Mouse (Mus musculus) midbrain, embryonic 14.5 days (tissue): Measurements from ENCODE around the gene Gm18596. TPM values are rescaled to one million over a fixed set of nuclear protein-coding genes. Genes with fewer than 3 reads are reported as not detected.
A peak's percentile ranks its signal among the peaks of the same experiment; 100 is the strongest.
"Not testable (repeated sequence)": the region's sequence is repeated elsewhere in the genome, so short reads cannot be mapped to it uniquely, and the experiment has no call there.

Experiments used
- ATAC-seq: fragments of 200-750 bp; cut with Nextera tagmentation; 2 replicates; pipeline ENCODE4 v1.8.0; 2017; ENCODE audit warnings: moderate number of reproducible peaks, moderate library complexity; ENCODE audit not compliant: low FRiP score, low TSS enrichment
- DNase-seq: peaks from one replicate; pipeline ENCODE4 v3.0.0-alpha.2; 2015
- H3K27ac ChIP-seq: fragments of 300-500 bp; sonication (generic); replicated peaks from 2 replicates; pipeline ENCODE4 v1.5.1; 2014; ENCODE audit warnings: mild to moderate bottlenecking, low read depth, low read length, moderate library complexity
- H3K27me3 ChIP-seq: fragments of 300-500 bp; sonication (generic); 2 replicates; pipeline ENCODE4 v1.6.1; 2014; ENCODE audit warnings: low read length, control low read depth, mixed read lengths; ENCODE audit not compliant: control insufficient read depth, insufficient read depth
- H3K36me3 ChIP-seq: fragments of 300-500 bp; sonication (generic); 2 replicates; pipeline ENCODE4 v1.6.1; 2014; ENCODE audit warnings: low read length, control low read depth; ENCODE audit not compliant: control insufficient read depth, insufficient read depth
- H3K4me1 ChIP-seq: fragments of 300-500 bp; sonication (generic); 2 replicates; pipeline ENCODE4 v1.6.1; 2014; ENCODE audit warnings: mild to moderate bottlenecking, antibody characterized with exemption, low read length, control low read depth; ENCODE audit not compliant: control insufficient read depth, insufficient read depth
- H3K4me2 ChIP-seq: fragments of 300-500 bp; sonication (generic); 2 replicates; pipeline ENCODE4 v1.6.1; 2014; ENCODE audit warnings: mild to moderate bottlenecking, low read length, moderate library complexity
- H3K4me3 ChIP-seq: fragments of 300-500 bp; sonication (generic); replicated peaks from 2 replicates; pipeline ENCODE4 v1.5.1; 2014; ENCODE audit warnings: low read depth, low read length
- H3K9ac ChIP-seq: fragments of 300-500 bp; sonication (generic); replicated peaks from 2 replicates; pipeline ENCODE4 v1.6.1; 2014; ENCODE audit warnings: mild to moderate bottlenecking, low read length, moderate library complexity
- H3K9me3 ChIP-seq: fragments of 300-500 bp; sonication (generic); 2 replicates; pipeline ENCODE4 v1.6.1; 2016; ENCODE audit warnings: low read length, control low read depth, mixed read lengths; ENCODE audit not compliant: control insufficient read depth
- WGBS: fragments of 180-500 bp; shearing (Covaris S2); extraction: QIAGEN DNeasy Blood & Tissue Kit; methylation state at CpG from one replicate; pipeline ENCODE4 v1.1.7; 2014; 5-methylcytosine and 5-hydroxymethylcytosine counted together
- polyA plus RNA-seq: library from polyadenylated mRNA; unstranded; fragments of >200 nt; fragmentation: Nextera tagmentation; extraction: Ambion mirVana; gene quantifications from 2 replicates; pipeline ENCODE4 v1.2.1, GENCODE M21; 2014

Gene Gm18596
- polyA plus RNA-seq, 1 experiment from 2014 or later = not detected

DNA sequence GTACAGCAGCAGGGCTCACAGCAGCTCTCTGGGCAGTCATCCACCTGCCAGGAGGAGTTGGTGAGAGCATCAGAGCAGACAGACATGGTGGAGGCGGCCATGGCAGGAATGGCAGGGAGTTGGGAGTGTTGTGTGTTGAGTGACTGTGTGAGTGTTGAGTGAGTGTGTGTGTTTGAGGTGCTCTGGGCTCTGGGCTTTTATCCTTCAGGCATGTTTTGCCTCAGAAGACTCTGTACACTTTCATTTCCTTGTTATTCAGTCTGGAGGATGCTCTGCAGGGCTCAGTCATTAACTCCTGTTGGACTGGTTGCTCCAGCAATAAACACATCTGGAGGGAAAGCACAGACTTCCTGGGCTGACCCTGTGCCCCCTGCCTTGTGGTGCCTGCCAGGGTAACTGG lies 17.1 kb upstream of the Gm18596 start, which contains the start of gene Gm3233:
Gene Gm3233, minus strand, starts transcription at position 101 of the 400 bp plus-strand sequence.
- ATAC-seq, H3K27ac ChIP-seq, H3K9me3 ChIP-seq, H3K9ac ChIP-seq, H3K27me3 ChIP-seq, H3K36me3 ChIP-seq, H3K4me1 ChIP-seq, H3K4me3 ChIP-seq, H3K4me2 ChIP-seq, DNase-seq: not testable (repeated sequence)
- WGBS = no CpG with 5 or more reads among the region's 1 CpGs

DNA sequence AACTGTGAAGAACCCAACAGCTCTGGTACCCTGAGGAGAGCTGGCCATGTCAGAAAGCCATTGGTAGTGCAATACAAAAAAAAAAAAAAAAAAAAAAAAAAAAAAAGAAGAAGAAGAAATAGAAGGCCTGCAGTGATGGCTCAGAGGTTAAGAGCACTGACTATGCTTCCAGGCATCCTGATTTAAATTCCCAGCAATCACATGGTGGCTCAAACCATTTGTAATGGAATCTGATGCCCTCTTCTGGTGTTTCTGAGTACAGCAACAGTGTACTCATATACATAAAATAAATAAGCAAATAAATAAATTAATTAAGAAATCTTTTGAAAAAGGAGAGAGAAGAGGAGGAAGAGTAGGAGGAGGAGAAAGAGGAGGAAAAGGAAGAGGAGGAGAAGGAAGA lies 11.0 kb upstream of the Gm18596 start:
- DNase-seq (no peak), ATAC-seq (no peak)
- Histone ChIP-seq H3K9ac (no peak overlapping the region), H3K9me3 (no peaks in the 10 kb centered on the region), H3K27me3 (no peaks in the 10 kb centered on the region), H3K4me3 (no peak overlapping the region), H3K36me3 (no peaks in the 10 kb centered on the region), H3K27ac (no peak overlapping the region), H3K4me1 (no peaks in the 10 kb centered on the region), H3K4me2 (no peak overlapping the region)

DNA sequence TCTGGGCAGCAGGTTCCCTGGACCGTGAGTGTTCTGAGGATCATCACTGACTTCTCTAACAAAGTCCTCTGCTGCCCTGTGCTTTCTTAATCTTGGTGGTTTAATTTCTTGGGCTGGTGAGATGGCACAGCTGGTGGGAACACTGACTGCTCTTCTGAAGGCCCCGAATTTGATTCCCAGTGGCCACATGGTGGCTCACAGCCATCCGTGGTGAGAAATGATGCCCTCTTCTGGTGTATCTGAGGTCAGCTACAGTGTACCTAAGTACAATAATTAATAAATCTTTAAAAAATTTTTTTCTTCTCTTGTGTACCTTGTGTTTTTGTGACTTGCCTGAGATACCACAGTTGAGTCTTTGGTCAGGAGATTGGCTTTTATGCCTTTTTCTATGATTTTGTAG lies 9.9 kb upstream of the Gm18596 start:
- not testable (repeated sequence) for H3K27me3 ChIP-seq, H3K9ac ChIP-seq, H3K27ac ChIP-seq, H3K4me2 ChIP-seq, H3K4me3 ChIP-seq, ATAC-seq, H3K36me3 ChIP-seq, H3K9me3 ChIP-seq, DNase-seq, H3K4me1 ChIP-seq
- 62% methylated on average over 3 of the region's 3 CpGs for WGBS

DNA sequence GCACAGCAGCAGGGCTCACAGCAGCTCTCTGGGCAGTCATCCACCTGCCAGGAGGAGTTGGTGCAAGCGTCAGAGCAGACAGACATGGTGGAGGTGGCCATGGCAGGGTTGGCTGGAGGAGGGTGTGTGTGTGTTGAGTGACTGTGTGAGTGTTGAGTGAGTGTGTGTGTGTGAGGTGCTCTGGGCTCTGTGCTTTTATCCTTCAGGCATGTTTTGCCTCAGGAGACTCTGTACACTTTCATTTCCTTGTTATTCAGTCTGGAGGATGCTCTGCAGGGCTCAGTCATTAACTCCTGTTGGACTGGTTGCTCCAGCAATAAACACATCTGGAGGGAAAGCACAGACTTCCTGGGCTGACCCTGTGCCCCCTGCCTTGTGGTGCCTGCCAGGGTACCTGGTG lies 8.8 kb upstream of the Gm18596 start, which contains the start of gene Gm9736:
Gene Gm9736, minus strand, starts transcription at position 101 of the 400 bp plus-strand sequence.
- not testable (repeated sequence) for DNase-seq, H3K27me3 ChIP-seq
- WGBS = 63% methylated on average over 1 of the region's 1 CpGs

DNA sequence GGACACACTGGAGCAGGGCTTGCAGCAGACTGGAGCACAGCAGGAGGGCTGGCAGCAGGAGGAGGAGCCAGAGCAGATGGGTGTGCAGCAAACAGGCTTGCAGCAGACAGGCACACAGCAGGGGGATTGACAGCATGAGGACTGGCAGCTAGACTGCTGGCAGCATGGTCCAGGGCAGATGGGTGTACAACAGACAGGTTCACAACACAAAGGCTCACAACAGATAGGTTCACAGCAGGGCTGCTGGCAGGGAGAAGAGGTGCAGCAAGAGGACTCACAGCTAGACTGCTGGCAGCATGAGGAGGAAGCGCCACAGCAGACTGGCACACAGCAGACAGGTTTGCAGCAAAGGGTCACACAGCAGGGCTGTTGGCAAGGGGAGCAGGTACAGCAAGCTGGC lies 8.2 kb upstream of the Gm18596 start:
- not testable (repeated sequence) for ATAC-seq, H3K4me2 ChIP-seq, H3K27ac ChIP-seq, H3K9ac ChIP-seq, DNase-seq, H3K4me3 ChIP-seq, H3K9me3 ChIP-seq, H3K4me1 ChIP-seq, H3K36me3 ChIP-seq, H3K27me3 ChIP-seq
- WGBS = 90% methylated on average over 1 of the region's 1 CpGs

More for the DNA sequence above, 8.8 kb upstream of the Gm18596 start, which contains the start of gene Gm9736:
- not testable (repeated sequence) for H3K9ac ChIP-seq, ATAC-seq, H3K9me3 ChIP-seq, H3K27ac ChIP-seq, H3K4me3 ChIP-seq, H3K4me2 ChIP-seq, H3K36me3 ChIP-seq, H3K4me1 ChIP-seq

DNA sequence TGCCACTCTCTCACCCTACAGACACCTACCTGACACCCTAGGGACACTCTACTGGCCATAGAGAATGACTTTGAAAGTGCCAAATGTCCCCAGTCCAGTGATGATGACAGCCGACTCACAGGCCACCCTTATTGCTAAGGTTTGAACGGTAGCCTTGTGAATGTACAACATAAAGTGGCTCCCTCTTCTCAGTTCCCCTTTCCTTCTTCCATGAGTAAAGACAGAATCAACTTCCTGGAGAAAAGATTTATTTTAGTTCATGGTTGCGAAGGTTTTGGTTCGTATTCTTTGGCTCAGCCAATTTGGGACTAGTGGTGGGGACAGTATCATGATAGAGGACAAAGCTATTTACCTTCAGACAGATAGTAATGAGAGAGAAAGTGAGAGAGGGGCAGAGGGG lies 3.5 kb downstream of the Gm18596 start:
- no peak for DNase-seq

DNA sequence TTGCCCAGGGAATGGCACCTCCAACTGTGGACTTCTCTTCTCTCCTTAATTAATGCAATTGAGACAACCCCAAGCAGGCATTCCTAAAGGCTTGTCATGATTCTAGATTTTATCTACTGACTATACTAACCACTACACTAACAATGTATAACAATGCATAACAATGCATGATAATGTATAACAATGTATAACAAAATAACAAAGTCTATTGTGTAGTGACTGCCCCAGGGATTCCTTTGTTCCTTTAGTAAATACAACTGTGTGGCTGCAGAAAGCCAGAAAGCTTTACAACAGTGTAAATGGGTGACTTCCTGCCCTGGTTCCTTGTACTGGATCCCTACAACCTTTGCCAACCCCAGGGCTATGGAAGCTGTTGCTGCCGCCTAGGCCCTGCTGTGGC lies 6.5 kb downstream of the Gm18596 start:
- DNase-seq (no peak), ATAC-seq (no peak)
- Histone ChIP-seq H3K4me2 (no peak overlapping the region), H3K27ac (no peak overlapping the region), H3K36me3 (no peaks in the 10 kb centered on the region), H3K9me3 (no peaks in the 10 kb centered on the region), H3K27me3 (no peaks in the 10 kb centered on the region), H3K4me3 (no peak overlapping the region), H3K9ac (no peak overlapping the region), H3K4me1 (no peaks in the 10 kb centered on the region)
- WGBS = 90% methylated on average over 1 of the region's 1 CpGs

More for the DNA sequence above, 3.5 kb downstream of the Gm18596 start:
- no peak overlapping the region for H3K4me3 ChIP-seq
- no peaks in the 10 kb centered on the region for H3K4me1 ChIP-seq
- ATAC-seq = no peak
- no peaks in the 10 kb centered on the region for H3K9me3 ChIP-seq
- no peak overlapping the region for H3K27ac ChIP-seq
- H3K4me2 ChIP-seq = no peak overlapping the region
- WGBS = 92% methylated on average over 4 of the region's 4 CpGs
- no peak overlapping the region for H3K9ac ChIP-seq
- H3K27me3 ChIP-seq = no peaks in the 10 kb centered on the region
- H3K36me3 ChIP-seq = no peaks in the 10 kb centered on the region

DNA sequence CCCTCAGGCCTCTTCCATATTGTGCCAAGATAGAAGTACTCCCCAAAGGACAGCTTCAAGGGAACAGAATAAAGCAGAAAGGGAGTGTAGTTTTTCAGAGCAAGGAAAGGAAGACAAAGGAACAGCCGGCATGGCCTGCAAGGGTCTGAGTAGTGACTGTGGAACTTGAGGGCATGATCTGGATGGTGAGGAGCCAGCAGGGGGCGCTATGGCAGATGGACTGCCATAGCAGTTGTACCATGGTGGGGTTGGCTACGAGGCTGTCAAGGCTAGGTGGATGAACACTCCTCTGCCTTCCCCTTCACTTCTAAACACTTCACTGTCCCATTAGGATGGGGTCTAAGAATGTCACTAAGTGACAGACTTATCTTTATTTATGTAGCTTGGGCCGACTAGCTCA lies 13.2 kb downstream of the Gm18596 start:
- H3K4me3 ChIP-seq = no peak overlapping the region
- no peaks in the 10 kb centered on the region for H3K27me3 ChIP-seq
- no peak overlapping the region for H3K4me2 ChIP-seq
- no peaks in the 10 kb centered on the region for H3K4me1 ChIP-seq
- 48% methylated on average over 4 of the region's 4 CpGs for WGBS
- DNase-seq = peak; percentile 20
- H3K27ac ChIP-seq = no peak overlapping the region
- no peaks in the 10 kb centered on the region for H3K36me3 ChIP-seq
- H3K9me3 ChIP-seq = no peaks in the 10 kb centered on the region
- ATAC-seq = no peak
- no peak overlapping the region for H3K9ac ChIP-seq

DNA sequence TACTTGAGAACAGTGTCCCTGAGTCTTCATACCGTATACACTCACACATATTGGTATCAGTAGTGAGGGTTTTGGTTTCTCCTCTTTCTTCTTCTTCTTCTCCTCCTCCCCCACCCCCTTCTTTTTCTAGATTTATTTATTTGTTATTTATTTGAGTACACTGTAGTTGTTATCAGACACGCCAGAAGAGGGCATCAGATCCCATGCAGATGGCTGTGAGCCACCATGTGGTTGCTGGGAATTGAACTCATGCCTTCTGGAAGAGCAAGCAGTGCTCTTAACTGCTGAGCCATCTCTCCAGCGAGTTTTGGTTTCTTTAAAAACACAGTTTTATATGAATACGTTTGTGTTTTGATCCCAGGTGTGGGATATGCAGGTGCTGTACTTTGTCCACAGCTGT lies 14.2 kb downstream of the Gm18596 start:
- Histone ChIP-seq H3K36me3 (no peaks in the 10 kb centered on the region), H3K9me3 (no peaks in the 10 kb centered on the region), H3K9ac (no peak overlapping the region), H3K4me1 (no peaks in the 10 kb centered on the region), H3K4me2 (no peak overlapping the region), H3K4me3 (no peak overlapping the region), H3K27me3 (no peaks in the 10 kb centered on the region), H3K27ac (no peak overlapping the region)
- peak; percentile 12 for DNase-seq
- ATAC-seq = no peak
- 69% methylated on average over 4 of the region's 4 CpGs for WGBS
